Mouse (Mus musculus): ENCODE measurements around the gene Usp2. TPM values are rescaled to one million over a fixed set of nuclear protein-coding genes. Genes with fewer than 3 reads are reported as not detected.

The Usp2 gene
- total and polyA plus RNA-seq, 3 experiments, result 3.6 to 13.9 TPM; not detected in 1

DNA sequence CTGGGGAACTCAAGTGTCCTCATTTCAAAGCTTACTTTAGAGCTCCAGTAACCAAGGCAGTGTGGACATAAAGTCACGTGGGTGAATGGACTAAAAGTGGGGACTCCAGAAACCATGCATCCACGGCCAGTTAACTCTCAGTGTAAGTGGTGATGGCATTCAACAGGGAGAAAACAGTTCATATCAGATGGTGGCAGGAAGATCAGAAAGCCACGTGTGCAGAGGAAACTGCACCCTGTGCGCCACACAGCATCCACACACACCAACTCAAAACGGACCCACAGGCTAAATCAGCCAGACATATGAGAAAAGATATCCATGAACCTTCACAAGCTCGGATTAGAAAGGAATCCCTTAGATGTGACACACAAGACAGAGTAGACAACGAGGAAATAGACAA, 46.8 kb upstream of the Usp2 start:
- no peaks in the 10 kb centered on the region for H3K9me3 ChIP-seq (replicated peaks; ENCODE audit: insufficient read depth, low read length)
- no peaks in the 10 kb centered on the region for H3K36me3 ChIP-seq (ENCODE audit: control insufficient read depth in 1 of 2, insufficient read depth in 2 of 2, low read length in 2 of 2)
- H3K9ac ChIP-seq (ENCODE audit: control insufficient read depth, low read depth, low read length, poor library complexity, severe bottlenecking), result no peak overlapping the region
- no peaks in the 10 kb centered on the region for H3K79me2 ChIP-seq (ENCODE audit: control insufficient read depth, insufficient read depth, low read length, poor library complexity)
- H3K27ac ChIP-seq (ENCODE audit: control insufficient read depth, low read depth, low read length), result no peak overlapping the region
- no peak for DNase-seq (ENCODE audit: low read depth, low spot score)
- TF ChIP-seq MEF2A (IDR thresholded peaks at IDR 0.05; ENCODE audit: extremely low read depth, insufficient replicate concordance, low read depth, low read length, poor library complexity, severe bottlenecking) (no peak), UBTF (IDR thresholded peaks at IDR 0.05; ENCODE audit: borderline replicate concordance, insufficient read depth, low read depth, low read length) (no peak), ZMIZ1 (IDR thresholded peaks at IDR 0.05; ENCODE audit: low read depth, low read length) (no peak), TCF12 (IDR thresholded peaks at IDR 0.05; ENCODE audit: low read depth, low read length) (no peak), CTCF (IDR thresholded peaks at IDR 0.05 in 2 of 3, conservative IDR thresholded peaks at IDR 0.05 in 1 of 3; ENCODE audit: control insufficient read depth in 1 of 3, insufficient read depth in 1 of 3, low read depth in 2 of 3, low read length in 3 of 3, poor library complexity in 1 of 3, severe bottlenecking in 1 of 3) (no peak), SMC3 (IDR thresholded peaks at IDR 0.05; ENCODE audit: low read depth, low read length) (no peak), ZC3H11A (IDR thresholded peaks at IDR 0.05; ENCODE audit: low read depth, low read length) (no peak), POLR2AphosphoS5 (IDR thresholded peaks at IDR 0.05; ENCODE audit: borderline replicate concordance, low read depth, low read length) (no peak), KAT2A (conservative IDR thresholded peaks at IDR 0.05; ENCODE audit: low read depth, low read length) (no peak), TAL1 (IDR thresholded peaks at IDR 0.05; ENCODE audit: low read length) (no peak), JUND (IDR thresholded peaks at IDR 0.05; ENCODE audit: low read depth, low read length) (no peak), SIN3A (IDR thresholded peaks at IDR 0.05; ENCODE audit: low read length) (no peak), GABPA (IDR thresholded peaks at IDR 0.05; ENCODE audit: low read depth, low read length) (no peak), ETS1 (IDR thresholded peaks at IDR 0.05; ENCODE audit: low read depth, low read length) (no peak)
- H3K4me3 ChIP-seq (ENCODE audit: control insufficient read depth in 1 of 2, insufficient read depth in 1 of 2, low read depth in 2 of 2, low read length in 2 of 2), result no peak overlapping the region
- H3K4me1 ChIP-seq (ENCODE audit: control insufficient read depth in 1 of 2, insufficient read depth in 2 of 2, low read length in 2 of 2), result no peaks in the 10 kb centered on the region
- peaks cover 0 to 2% of the 10 kb centered on the region in 2 experiments; a peak in 2 of 4 replicates for H3K27me3 ChIP-seq (ENCODE audit: control insufficient read depth in 1 of 2, insufficient read depth in 2 of 2, low read length in 2 of 2)

DNA sequence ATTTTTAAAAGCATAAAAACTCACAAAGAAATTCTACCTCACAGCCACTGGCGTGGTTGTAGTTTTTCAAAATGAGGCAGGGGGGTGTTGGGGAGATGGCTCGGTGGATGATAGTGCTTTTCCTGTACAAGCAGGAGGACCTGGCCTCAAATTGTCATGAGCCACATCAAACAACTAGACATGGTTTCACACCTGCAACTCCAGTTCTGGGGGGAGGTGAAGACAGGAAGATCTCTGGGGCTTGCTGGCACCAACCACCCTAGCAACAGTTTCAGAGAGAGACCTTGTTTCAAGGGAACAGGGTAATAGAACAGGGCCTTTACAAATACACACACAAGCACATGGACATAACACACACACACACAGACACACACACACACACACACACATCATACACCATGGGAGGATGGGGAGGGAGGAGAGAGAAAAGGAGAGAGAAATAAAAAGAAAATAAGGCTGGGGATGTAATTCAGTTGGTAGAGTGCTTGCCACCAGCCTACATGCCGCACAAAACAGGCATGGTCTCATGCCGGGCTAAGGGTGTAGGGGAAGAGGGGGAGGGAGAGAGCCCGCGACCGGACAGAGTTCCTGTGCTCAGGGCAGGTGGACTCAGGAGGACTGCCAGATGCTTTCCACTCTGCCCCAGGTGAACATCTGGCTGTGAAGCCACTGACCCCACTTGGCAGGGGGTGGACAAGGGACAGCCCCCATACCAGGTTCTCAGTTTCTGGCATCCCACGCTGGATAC, 44.5 kb upstream of the Usp2 start:
- no peak for DNase-seq (ENCODE audit: low read depth, low spot score)
- Histone ChIP-seq H3K27ac (ENCODE audit: control insufficient read depth, low read depth, low read length) (no peak overlapping the region), H3K4me3 (ENCODE audit: control insufficient read depth in 1 of 2, insufficient read depth in 1 of 2, low read depth in 2 of 2, low read length in 2 of 2) (no peak overlapping the region), H3K79me2 (ENCODE audit: control insufficient read depth, insufficient read depth, low read length, poor library complexity) (no peaks in the 10 kb centered on the region), H3K27me3 (ENCODE audit: control insufficient read depth in 1 of 2, insufficient read depth in 2 of 2, low read length in 2 of 2) (no peaks in the 10 kb centered on the region), H3K9me3 (replicated peaks; ENCODE audit: insufficient read depth, low read length) (no peaks in the 10 kb centered on the region), H3K4me1 (ENCODE audit: control insufficient read depth in 1 of 2, insufficient read depth in 2 of 2, low read length in 2 of 2) (no peaks in the 10 kb centered on the region), H3K9ac (ENCODE audit: control insufficient read depth, low read depth, low read length, poor library complexity, severe bottlenecking) (no peak overlapping the region), H3K36me3 (ENCODE audit: control insufficient read depth in 1 of 2, insufficient read depth in 2 of 2, low read length in 2 of 2) (no peaks in the 10 kb centered on the region)
- TF ChIP-seq ZMIZ1 (IDR thresholded peaks at IDR 0.05; ENCODE audit: low read depth, low read length), result no peak
- TF ChIP-seq KAT2A (conservative IDR thresholded peaks at IDR 0.05; ENCODE audit: low read depth, low read length), result no peak

Data from MEL (cell line).